Mouse (Mus musculus) heart, embryonic 10.5 days (tissue): ENCODE data around the gene Ykt6. TPM values are rescaled to one million over a fixed set of nuclear protein-coding genes. Genes with fewer than 3 reads are reported as not detected.
A peak's percentile ranks its signal among the peaks of the same experiment; 100 is the strongest.

ENCODE experiments used
- DNase-seq: peaks from one replicate; pipeline ENCODE4 v3.0.0-alpha.2; 2017; ENCODE audit warnings: low spot score
- H3K27ac ChIP-seq: fragments of 300-500 bp; sonication (generic); 2 replicates; pipeline ENCODE4 v1.5.1; 2016; ENCODE audit warnings: mild to moderate bottlenecking
- H3K27me3 ChIP-seq: fragments of 300-500 bp; sonication (generic); 2 replicates; pipeline ENCODE4 v1.6.1; 2016; ENCODE audit warnings: mild to moderate bottlenecking; ENCODE audit not compliant: poor library complexity, insufficient read depth, severe bottlenecking
- H3K36me3 ChIP-seq: fragments of 300-500 bp; sonication (generic); 2 replicates; pipeline ENCODE4 v1.6.1; 2016; ENCODE audit warnings: mild to moderate bottlenecking, moderate library complexity
- H3K4me1 ChIP-seq: fragments of 300-500 bp; sonication (generic); 2 replicates; pipeline ENCODE4 v1.6.1; 2016; ENCODE audit warnings: mild to moderate bottlenecking
- H3K4me3 ChIP-seq: fragments of 300-500 bp; sonication (generic); 2 replicates; pipeline ENCODE4 v1.5.1; 2016; ENCODE audit warnings: mild to moderate bottlenecking, moderate library complexity
- H3K9me3 ChIP-seq: fragments of 300-500 bp; sonication (generic); 2 replicates; pipeline ENCODE4 v1.6.1; 2016; ENCODE audit warnings: mild to moderate bottlenecking, moderate library complexity
- WGBS: fragments of 180-500 bp; shearing (Covaris S2); methylation state at CpG from one replicate; pipeline ENCODE4 v1.1.7; 2016; 5-methylcytosine and 5-hydroxymethylcytosine counted together
- polyA plus RNA-seq: library from polyadenylated mRNA; unstranded; fragments of >200 nt; fragmentation: Nextera tagmentation; extraction: Ambion mirVana; gene quantifications from 2 replicates; pipeline ENCODE4 v1.2.1, GENCODE M21; 2016

The Ykt6 gene
- polyA plus RNA-seq, 1 experiment from 2014 or later, result 56.7 TPM

GRCm38 (mm10) chr11:5980108-5980507 lies 24.6 kb downstream of the Ykt6 start:
- Histone ChIP-seq H3K9me3 (no peaks in the 10 kb centered on the region), H3K4me3 (no peak overlapping the region), H3K27me3 (peaks cover 9% of the 10 kb centered on the region; the same call in 1 of the 2 replicates), H3K36me3 (no peaks in the 10 kb centered on the region), H3K27ac (no peak overlapping the region), H3K4me1 (peaks cover 34% of the 10 kb centered on the region)
- 83% methylated on average over 2 of the region's 2 CpGs for WGBS
- DNase-seq, result no peak

GRCm38 (mm10) chr11:5980561-5980960 lies 25.1 kb downstream of the Ykt6 start:
- no peak for DNase-seq
- Histone ChIP-seq H3K27me3 (peaks cover 9% of the 10 kb centered on the region; the same call in 1 of the 2 replicates), H3K27ac (no peak overlapping the region), H3K9me3 (no peaks in the 10 kb centered on the region), H3K36me3 (no peaks in the 10 kb centered on the region), H3K4me3 (no peak overlapping the region), H3K4me1 (peaks cover 34% of the 10 kb centered on the region)
- WGBS, result 67% methylated on average over 8 of the region's 8 CpGs

- no peaks in the 10 kb centered on the region for H3K9me3 ChIP-seq
- H3K4me3 ChIP-seq, result no peak overlapping the region
- 74% methylated on average over 7 of the region's 7 CpGs for WGBS
- H3K27me3 ChIP-seq, result peaks cover 9% of the 10 kb centered on the region; the same call in 1 of the 2 replicates
- DNase-seq, result no peak
- H3K27ac ChIP-seq, result no peak overlapping the region
- H3K4me1 ChIP-seq, result peaks cover 27% of the 10 kb centered on the region
- no peaks in the 10 kb centered on the region for H3K36me3 ChIP-seq
These were observed 25.8 kb downstream of the Ykt6 start for GRCm38 (mm10) chr11:5981323-5981722.

- Histone ChIP-seq H3K36me3 (no peaks in the 10 kb centered on the region), H3K4me1 (peaks cover 13% of the 10 kb centered on the region), H3K27me3 (0 out of 2 replicates have a peak, but pooled peaks cover 4% of the 10 kb centered on the region), H3K27ac (no peak overlapping the region), H3K4me3 (no peak overlapping the region), H3K9me3 (no peaks in the 10 kb centered on the region)
- no peak for DNase-seq
- 78% methylated on average over 5 of the region's 5 CpGs for WGBS
These were observed 28.1 kb downstream of the Ykt6 start for GRCm38 (mm10) chr11:5983629-5984028.

GRCm38 (mm10) chr11:5988126-5988525 lies 32.6 kb downstream of the Ykt6 start:
- H3K36me3 ChIP-seq, result no peaks in the 10 kb centered on the region
- 0 out of 2 replicates have a peak, but pooled peaks cover 5% of the 10 kb centered on the region for H3K4me1 ChIP-seq
- H3K27ac ChIP-seq, result no peak overlapping the region
- WGBS, result 72% methylated on average over 10 of the region's 10 CpGs
- 0 out of 2 replicates have a peak, but pooled peaks cover 11% of the 10 kb centered on the region for H3K27me3 ChIP-seq
- no peaks in the 10 kb centered on the region for H3K9me3 ChIP-seq
- no peak for DNase-seq
- no peak overlapping the region for H3K4me3 ChIP-seq

GRCm38 (mm10) chr11:5989954-5990593 lies 34.6 kb downstream of the Ykt6 start:
- WGBS, result 83% methylated on average over 16 of the region's 16 CpGs

GRCm38 (mm10) chr11:5990910-5991309 lies 35.4 kb downstream of the Ykt6 start:
- Histone ChIP-seq H3K27ac (no peak overlapping the region), H3K9me3 (no peaks in the 10 kb centered on the region), H3K27me3 (peaks cover 18% of the 10 kb centered on the region), H3K4me3 (no peak overlapping the region), H3K36me3 (no peaks in the 10 kb centered on the region), H3K4me1 (0 out of 2 replicates have a peak, but pooled peaks cover 9% of the 10 kb centered on the region)
- no peak for DNase-seq
- 27% methylated on average over 4 of the region's 4 CpGs for WGBS

More at GRCm38 (mm10) chr11:5989954-5990593, 34.6 kb downstream of the Ykt6 start:
- Histone ChIP-seq H3K27ac (no peak overlapping the region), H3K36me3 (no peaks in the 10 kb centered on the region), H3K9me3 (no peaks in the 10 kb centered on the region), H3K4me1 (0 out of 2 replicates have a peak, but pooled peaks cover 7% of the 10 kb centered on the region), H3K4me3 (no peak overlapping the region), H3K27me3 (peaks cover 18% of the 10 kb centered on the region; the same call in 1 of the 2 replicates)
- no peak for DNase-seq

- 89% methylated on average over 5 of the region's 5 CpGs for WGBS
- peaks cover 21% of the 10 kb centered on the region for H3K4me1 ChIP-seq
- no peak overlapping the region for H3K27ac ChIP-seq
- peaks cover 8% of the 10 kb centered on the region for H3K27me3 ChIP-seq
- H3K4me3 ChIP-seq, result no peak overlapping the region
- no peak for DNase-seq
- H3K9me3 ChIP-seq, result no peaks in the 10 kb centered on the region
- no peaks in the 10 kb centered on the region for H3K36me3 ChIP-seq
These were observed 38.7 kb downstream of the Ykt6 start for GRCm38 (mm10) chr11:5994212-5994611.

GRCm38 (mm10) chr11:5994880-5995279 lies 39.4 kb downstream of the Ykt6 start:
- Histone ChIP-seq H3K4me1 (peaks cover 27% of the 10 kb centered on the region), H3K27ac (no peak overlapping the region), H3K36me3 (no peaks in the 10 kb centered on the region), H3K27me3 (peaks cover 7% of the 10 kb centered on the region), H3K4me3 (no peak overlapping the region), H3K9me3 (no peaks in the 10 kb centered on the region)
- 72% methylated on average over 3 of the region's 3 CpGs for WGBS
- no peak for DNase-seq

- Histone ChIP-seq H3K36me3 (no peaks in the 10 kb centered on the region), H3K4me1 (peaks cover 38% of the 10 kb centered on the region), H3K4me3 (no peak overlapping the region), H3K27ac (peak overlapping the region; percentile 45), H3K9me3 (no peaks in the 10 kb centered on the region), H3K27me3 (peaks cover 7% of the 10 kb centered on the region)
- 13% methylated on average over 8 of the region's 8 CpGs for WGBS
- DNase-seq, result peak; percentile 88
These were observed 40.5 kb downstream of the Ykt6 start for GRCm38 (mm10) chr11:5995989-5996388.

GRCm38 (mm10) chr11:5998472-5998871 lies 43.0 kb downstream of the Ykt6 start:
- Histone ChIP-seq H3K4me3 (no peak overlapping the region), H3K27ac (no peak overlapping the region), H3K36me3 (no peaks in the 10 kb centered on the region), H3K4me1 (peaks cover 56% of the 10 kb centered on the region), H3K27me3 (peaks cover 7% of the 10 kb centered on the region), H3K9me3 (no peaks in the 10 kb centered on the region)
- no peak for DNase-seq
- 96% methylated on average over 2 of the region's 2 CpGs for WGBS

- peak; percentile 96 for DNase-seq
- Histone ChIP-seq H3K27ac (peak overlapping the region; percentile 93), H3K9me3 (no peaks in the 10 kb centered on the region), H3K4me3 (peak overlapping the region; percentile 25; the same call in 1 of the 2 replicates), H3K4me1 (peaks cover 59% of the 10 kb centered on the region), H3K27me3 (peaks cover 15% of the 10 kb centered on the region), H3K36me3 (no peaks in the 10 kb centered on the region)
- WGBS, result 8% methylated on average over 8 of the region's 8 CpGs
These were observed 44.6 kb downstream of the Ykt6 start for GRCm38 (mm10) chr11:5999832-6000771.
